Mouse (Mus musculus) lung, postnatal 0 days (tissue): ENCODE data around the gene Atf7ip. TPM values are rescaled to one million over a fixed set of nuclear protein-coding genes. Genes with fewer than 3 reads are reported as not detected.
A peak's percentile ranks its signal among the peaks of the same experiment; 100 is the strongest.

Source experiments
- ATAC-seq: fragments of 200-750 bp; cut with Nextera tagmentation; 2 replicates; pipeline ENCODE4 v1.8.0; 2017; ENCODE audit warnings: moderate library complexity
- DNase-seq: peaks from one replicate; pipeline ENCODE4 v3.0.0-alpha.2; 2016; ENCODE audit warnings: low spot score
- H3K27ac ChIP-seq: fragments of 300-500 bp; sonication (generic); 2 replicates; pipeline ENCODE4 v1.5.1; 2014; ENCODE audit warnings: antibody characterized with exemption, mild to moderate bottlenecking, low read length, mixed read lengths
- H3K27me3 ChIP-seq: fragments of 300-500 bp; sonication (generic); replicated peaks from 2 replicates; pipeline ENCODE4 v1.6.1; 2014; ENCODE audit warnings: low read length, mixed read lengths; ENCODE audit not compliant: insufficient read depth
- H3K36me3 ChIP-seq: fragments of 300-500 bp; sonication (generic); 2 replicates; pipeline ENCODE4 v1.6.1; 2014; ENCODE audit warnings: low read length, mixed read lengths; ENCODE audit not compliant: insufficient read depth
- H3K4me1 ChIP-seq: fragments of 300-500 bp; sonication (generic); 2 replicates; pipeline ENCODE4 v1.6.1; 2014; ENCODE audit warnings: antibody characterized with exemption, low read depth, low read length, mixed read lengths; ENCODE audit not compliant: insufficient read depth
- H3K4me2 ChIP-seq: fragments of 300-500 bp; sonication (generic); replicated peaks from 2 replicates; pipeline ENCODE4 v1.6.1; 2014; ENCODE audit warnings: low read depth, mild to moderate bottlenecking, low read length, moderate library complexity, mixed read lengths
- H3K4me3 ChIP-seq: fragments of 300-500 bp; sonication (generic); 2 replicates; pipeline ENCODE4 v1.5.1; 2014; ENCODE audit warnings: low read depth, low read length
- H3K9ac ChIP-seq: fragments of 300-500 bp; sonication (generic); replicated peaks from 2 replicates; pipeline ENCODE4 v1.6.1; 2014; ENCODE audit warnings: low read depth, mild to moderate bottlenecking
- H3K9me3 ChIP-seq: fragments of 300-500 bp; sonication (generic); 2 replicates; pipeline ENCODE4 v1.6.1; 2016; ENCODE audit warnings: low read length, mixed read lengths
- CTCF ChIP-seq: IDR thresholded peaks from 2 replicates; pipeline ENCODE4 v1.5.1; 2016; ENCODE audit warnings: antibody characterized with exemption, mild to moderate bottlenecking
- EP300 ChIP-seq: IDR thresholded peaks from 2 replicates; pipeline ENCODE4 v1.6.1; 2016; ENCODE audit warnings: antibody characterized with exemption, mild to moderate bottlenecking, control low read depth
- WGBS: fragments of 180-500 bp; shearing (Covaris S2); extraction: QIAGEN DNeasy Blood & Tissue Kit; methylation state at CpG from one replicate; pipeline ENCODE4 v1.1.7; 2014; 5-methylcytosine and 5-hydroxymethylcytosine counted together
- polyA plus RNA-seq: library from polyadenylated mRNA; unstranded; fragments of >200 nt; fragmentation: Nextera tagmentation; extraction: Ambion mirVana; gene quantifications from 2 replicates; pipeline ENCODE4 v1.2.1, GENCODE M21; 2015

Gene Atf7ip
- polyA plus RNA-seq, 1 experiment from 2014 or later: 13.9 TPM

GRCm38 (mm10) chr6:136518537-136519246 lies 12.7 kb downstream of the Atf7ip start:
- Histone ChIP-seq H3K4me3 (peak overlapping the region; percentile 65), H3K4me1 (no peaks in the 10 kb centered on the region), H3K9me3 (no peaks in the 10 kb centered on the region; the same call in 1 of the 2 replicates), H3K27me3 (no peaks in the 10 kb centered on the region), H3K36me3 (no peaks in the 10 kb centered on the region), H3K4me2 (peak overlapping the region; percentile 52), H3K9ac (peak overlapping the region; percentile 58), H3K27ac (peak overlapping the region; percentile 97)
- WGBS: under 1% methylated on average over 56 of the region's 59 CpGs
- ATAC-seq (peak; percentile 98), DNase-seq (peak; percentile 100)
- TF ChIP-seq CTCF: peak; percentile 61
- peak; percentile 46; the same call in 1 of the 2 replicates for TF ChIP-seq EP300

GRCm38 (mm10) chr6:136519254-136519653 lies 13.3 kb downstream of the Atf7ip start:
- Histone ChIP-seq H3K27ac (peak overlapping the region; percentile 97), H3K36me3 (no peaks in the 10 kb centered on the region), H3K4me3 (peak overlapping the region; percentile 65), H3K4me1 (no peaks in the 10 kb centered on the region), H3K9ac (peak overlapping the region; percentile 58; the same call in 1 of the 2 replicates), H3K4me2 (peak overlapping the region; percentile 52), H3K9me3 (no peaks in the 10 kb centered on the region), H3K27me3 (no peaks in the 10 kb centered on the region)
- 1% methylated on average over 17 of the region's 17 CpGs for WGBS
- DNase-seq (peak; percentile 70), ATAC-seq (no peak)
- TF ChIP-seq EP300 (peak; percentile 66), CTCF (peak; percentile 55)

- WGBS: 34% methylated on average over 2 of the region's 2 CpGs
Observed at GRCm38 (mm10) chr6:136520361-136520760, 14.4 kb downstream of the Atf7ip start.

GRCm38 (mm10) chr6:136521681-136522080 lies 15.7 kb downstream of the Atf7ip start:
- ATAC-seq: no peak
- Histone ChIP-seq H3K27ac (0 out of 2 replicates have a peak overlapping the region, but pooled peaks have one; percentile 20), H3K9ac (no peak overlapping the region), H3K36me3 (no peaks in the 10 kb centered on the region), H3K4me2 (no peak overlapping the region), H3K4me1 (no peaks in the 10 kb centered on the region), H3K27me3 (no peaks in the 10 kb centered on the region), H3K9me3 (no peaks in the 10 kb centered on the region), H3K4me3 (no peak overlapping the region)
- no peak for TF ChIP-seq EP300
- no peak for TF ChIP-seq CTCF
- no peak for DNase-seq

More at GRCm38 (mm10) chr6:136520361-136520760, 14.4 kb downstream of the Atf7ip start:
- Histone ChIP-seq H3K27me3 (no peaks in the 10 kb centered on the region), H3K4me1 (no peaks in the 10 kb centered on the region), H3K4me2 (0 out of 2 replicates have a peak overlapping the region, but pooled peaks have one; percentile 20), H3K9me3 (no peaks in the 10 kb centered on the region), H3K36me3 (no peaks in the 10 kb centered on the region), H3K9ac (no peak overlapping the region), H3K4me3 (peak overlapping the region; percentile 10; the same call in 1 of the 2 replicates), H3K27ac (no peak overlapping the region)
- ATAC-seq (no peak), DNase-seq (no peak)
- no peak for TF ChIP-seq CTCF
- TF ChIP-seq EP300: no peak

- no peak for DNase-seq
- no peak overlapping the region for H3K4me2 ChIP-seq
- H3K27me3 ChIP-seq: no peaks in the 10 kb centered on the region
- 85% methylated on average over 5 of the region's 5 CpGs for WGBS
- no peaks in the 10 kb centered on the region for H3K36me3 ChIP-seq
- H3K4me1 ChIP-seq: no peaks in the 10 kb centered on the region
- H3K27ac ChIP-seq: no peak overlapping the region
- ATAC-seq: no peak
- no peak for TF ChIP-seq EP300
- no peak for TF ChIP-seq CTCF
- no peak overlapping the region for H3K4me3 ChIP-seq
- no peaks in the 10 kb centered on the region for H3K9me3 ChIP-seq
- no peak overlapping the region for H3K9ac ChIP-seq
Observed at GRCm38 (mm10) chr6:136522658-136523057, 16.7 kb downstream of the Atf7ip start.

GRCm38 (mm10) chr6:136524751-136525150 lies 18.8 kb downstream of the Atf7ip start:
- TF ChIP-seq CTCF (no peak), EP300 (no peak)
- H3K4me1 ChIP-seq: no peaks in the 10 kb centered on the region
- no peak overlapping the region for H3K9ac ChIP-seq
- H3K4me3 ChIP-seq: no peak overlapping the region
- H3K4me2 ChIP-seq: no peak overlapping the region
- WGBS: 88% methylated on average over 4 of the region's 4 CpGs
- no peak overlapping the region for H3K27ac ChIP-seq
- DNase-seq (no peak), ATAC-seq (no peak)
- no peaks in the 10 kb centered on the region for H3K36me3 ChIP-seq
- no peaks in the 10 kb centered on the region for H3K27me3 ChIP-seq
- no peaks in the 10 kb centered on the region for H3K9me3 ChIP-seq
